Mouse (Mus musculus): ENCODE data around the gene Phf24.

- TF ChIP-seq CTCF (IDR thresholded peaks at IDR 0.05; ENCODE audit: borderline replicate concordance, extremely low read depth, insufficient read depth, insufficient read length) (no peak), POLR2A (IDR thresholded peaks at IDR 0.05; ENCODE audit: borderline replicate concordance, extremely low read depth, insufficient read depth, insufficient read length, poor library complexity, severe bottlenecking) (no peak)
These were observed 48.3 kb upstream of the Phf24 start for GRCm38 (mm10) chr4:42868193-42868592.

Data from brain, embryonic 14.5 days (tissue).